12 mouse cellular contexts compared by ENCODE assay signal in genomic region chr9:21453003-21453402, GRCm38 (mm10). TPM values are rescaled to one million over a fixed set of nuclear protein-coding genes. Genes with fewer than 3 reads are reported as not detected.
A peak's percentile ranks its signal among the peaks of the same experiment; 100 is the strongest.
DNase-seq lines count a peak whose midpoint lies in the region; ATAC-seq and TF ChIP-seq lines count a peak whose summit lies in the region.
"Had no signal": no experiment of that assay in that cellular context is flagged by ENCODE, and none has a peak within 500 bp of the region (broad histone marks: within the 10 kb centered on the region; RNA-seq: fewer than 3 reads in every experiment).

No protein-coding gene starts in this region.

- H3K79me2 ChIP-seq in CH12.LX (replicated peaks; ENCODE audit: control insufficient read depth, extremely low read depth, insufficient read depth, poor library complexity, severe bottlenecking), result peaks cover under 1% of the 10 kb centered on the region; the same call in 1 of the 2 replicates

- WGBS in heart, embryonic 15.5 days, result 82% methylated on average over 7 of the region's 7 CpGs

- H3K4me2 ChIP-seq in heart, embryonic 15.5 days, result no peak overlapping the region
- H3K4me2 ChIP-seq in CH12.LX (ENCODE audit: insufficient read depth, low read depth, poor library complexity, severe bottlenecking), result no peak overlapping the region

- H3K4me1 ChIP-seq in heart, embryonic 15.5 days (replicated peaks), result peaks cover 33% of the 10 kb centered on the region
- peaks cover 6 to 75% of the 10 kb centered on the region in 2 experiments for H3K4me1 ChIP-seq in CH12.LX (ENCODE audit: control insufficient read depth in 1 of 2, insufficient read depth in 2 of 2)

- in situ Hi-C loops in CH12.LX (cut with MboI; ENCODE audit: low pct_ligation_motif_present, low pct_unique_long_range_greater_than_20kb, low sequenced_read_pairs), result no loop called here

- no peak overlapping the region for H3K9ac ChIP-seq in heart, embryonic 15.5 days
- no peak overlapping the region for H3K9ac ChIP-seq in CH12.LX (ENCODE audit: insufficient read depth, low read depth)
- H3K9ac ChIP-seq: liver, embryonic 14.5 days had no signal

- no peak for TF ChIP-seq EP300 in CH12.LX (IDR thresholded peaks at IDR 0.05; ENCODE audit: low read length)

- H3K27me3 ChIP-seq in heart, embryonic 15.5 days, result no peaks in the 10 kb centered on the region
- no peaks in the 10 kb centered on the region for H3K27me3 ChIP-seq in CH12.LX (replicated peaks)

- H3K9me3 ChIP-seq in heart, embryonic 15.5 days (replicated peaks), result no peaks in the 10 kb centered on the region
- H3K9me3 ChIP-seq in CH12.LX (replicated peaks; ENCODE audit: low read length), result no peaks in the 10 kb centered on the region

- no peaks in the 10 kb centered on the region for H3K36me3 ChIP-seq in heart, embryonic 15.5 days
- H3K36me3 ChIP-seq in CH12.LX (replicated peaks in 1 of 2; ENCODE audit: control insufficient read depth in 1 of 2, insufficient read depth in 1 of 2, low read length in 1 of 2), result peaks cover 12 to 60% of the 10 kb centered on the region in 2 experiments

- no peak for ATAC-seq in heart, embryonic 15.5 days (replicated peaks; ENCODE audit: insufficient number of reproducible peaks, insufficient read depth, low FRiP score, low read depth)
- ATAC-seq in megakaryocyte, adult 5-6 weeks (ENCODE audit: poor library complexity, severe bottlenecking), result peak; percentile 84
- ATAC-seq in CD4-positive, CD25-positive, alpha-beta regulatory T cell, adult 4 months, result no peak
- ATAC-seq: forebrain, embryonic 16.5 days; intestine, postnatal 0 days had no signal

- no peak for TF ChIP-seq POLR2A in CH12.LX (IDR thresholded peaks at IDR 0.05; ENCODE audit: low read depth, low read length)

- dilution Hi-C loops in CH12.LX (cut with MboI; ENCODE audit: extremely low pct_ligation_motif_present, extremely low pct_unique_long_range_greater_than_20kb, low sequenced_read_pairs), result no loop called here

- DNase-seq in heart, adult 9 months (ENCODE audit: low spot score in 2 of 2), result no peak
- no peak for DNase-seq in CH12.LX (ENCODE audit: extremely low read depth)
- DNase-seq in brain, adult 2 months (ENCODE audit: low read depth, low spot score), result peak; percentile 53
- DNase-seq in cerebellum, adult 11 months, result no peak
- DNase-seq in B cell, adult 2 months, result no peak
- DNase-seq: spleen, adult 18-20 months had no signal

- TF ChIP-seq RAD21 in CH12.LX (IDR thresholded peaks at IDR 0.05; ENCODE audit: low read depth, low read length), result no peak

- no peak overlapping the region for H3K4me3 ChIP-seq in heart, embryonic 15.5 days
- no peak overlapping the region for H3K4me3 ChIP-seq in CH12.LX (replicated peaks in 1 of 3; ENCODE audit: low read depth in 2 of 3, low read length in 2 of 3, poor library complexity in 1 of 3)

- H3K27ac ChIP-seq in heart, embryonic 15.5 days, result 0 out of 2 replicates have a peak overlapping the region, but pooled peaks have one; percentile 18
- peak overlapping the region; percentile 4; the same call in 1 of the 2 replicates for H3K27ac ChIP-seq in CH12.LX (ENCODE audit: insufficient read depth, low read depth)
- H3K27ac ChIP-seq: liver, embryonic 14.5 days had no signal

- TF ChIP-seq CTCF in CH12.LX (conservative IDR thresholded peaks at IDR 0.05 in 1 of 2, IDR thresholded peaks at IDR 0.05 in 1 of 2; ENCODE audit: low read depth in 2 of 2, low read length in 2 of 2), result no peak

TF ChIP-seq in CH12.LX, 34 proteins besides CTCF, POLR2A, EP300 and RAD21:
- TF ChIP-seq NELFE (IDR thresholded peaks at IDR 0.05; ENCODE audit: low read depth, low read length), result no peak
- 0 out of 2 replicates have a peak, but pooled peaks have one; percentile 26 for TF ChIP-seq MYC (IDR thresholded peaks at IDR 0.05; ENCODE audit: low read depth, low read length)
TF ChIP-seq in CH12.LX: peak in this region for 1.

RNA-seq across cellular contexts. Expression of gene Dnm2, which starts 28.3 kb away (rescaled TPM):
- polyA plus RNA-seq in heart, embryonic 15.5 days (2015; fragmentation: Nextera tagmentation; extraction: Ambion mirVana), result 60.0 and 73.6 TPM in 2 replicates
- total RNA-seq in CH12.LX (2012; rRNA removed) (51.7 and 55.4 TPM in 2 replicates), CH12.LX (2014; rRNA removed) (36.4 and 37.0 TPM in 2 replicates)
- 64.3 and 66.0 TPM in 2 replicates for polyA plus RNA-seq in CH12.LX (2012; ENCODE audit: insufficient read length, low read depth)
- 94.9 and 101 TPM in 2 replicates for total RNA-seq in megakaryocyte, adult 5-6 weeks (2015)
- 131 and 144 TPM in 2 replicates for total RNA-seq in megakaryocyte, adult 5-6 weeks (2017)
- 100 to 1,000 TPM in 1 of 2 experiments, 10 to 100 TPM in 1; 97.0 to 119 TPM for polyA plus RNA-seq in CD4-positive, CD25-positive, alpha-beta regulatory T cell, adult 4 months (2017; shearing (Covaris generic))

RNA-seq across cellular contexts. Expression of gene Qtrt1, which starts 41.4 kb away (rescaled TPM):
- polyA plus RNA-seq in heart, embryonic 15.5 days (2015; fragmentation: Nextera tagmentation; extraction: Ambion mirVana), result 23.8 and 28.1 TPM in 2 replicates
- 57.8 and 60.5 TPM in 2 replicates for total RNA-seq in CH12.LX (2012; rRNA removed)
- total RNA-seq in CH12.LX (2014; rRNA removed), result 43.1 and 48.1 TPM in 2 replicates
- polyA plus RNA-seq in CH12.LX (2012; ENCODE audit: insufficient read length, low read depth), result 52.4 and 56.8 TPM in 2 replicates
- 5.4 and 11.8 TPM in 2 replicates for total RNA-seq in megakaryocyte, adult 5-6 weeks (2015)
- 6.7 and 9.8 TPM in 2 replicates for total RNA-seq in megakaryocyte, adult 5-6 weeks (2017)
- polyA plus RNA-seq in CD4-positive, CD25-positive, alpha-beta regulatory T cell, adult 4 months (2017; shearing (Covaris generic)), result 10 to 100 TPM; 32.1 to 46.9 TPM

RNA-seq across cellular contexts. Expression of gene Tmed1, which starts 57.0 kb away (rescaled TPM):
- 78.8 and 92.6 TPM in 2 replicates for polyA plus RNA-seq in heart, embryonic 15.5 days (2015; fragmentation: Nextera tagmentation; extraction: Ambion mirVana)
- 28.4 and 28.8 TPM in 2 replicates for total RNA-seq in CH12.LX (2012; rRNA removed)
- total RNA-seq in CH12.LX (2014; rRNA removed), result 21.7 and 25.5 TPM in 2 replicates
- 17.1 and 19.8 TPM in 2 replicates for polyA plus RNA-seq in CH12.LX (2012; ENCODE audit: insufficient read length, low read depth)
- 5.4 and 6.2 TPM in 2 replicates for total RNA-seq in megakaryocyte, adult 5-6 weeks (2015)
- total RNA-seq in megakaryocyte, adult 5-6 weeks (2017), result 8.7 and 9.3 TPM in 2 replicates
- polyA plus RNA-seq in CD4-positive, CD25-positive, alpha-beta regulatory T cell, adult 4 months (2017; shearing (Covaris generic)), result 1 to 10 TPM; 6.4 to 8.2 TPM
